Mouse (Mus musculus) ES-E14 (cell line): ENCODE measurements around the gene 2300002M23Rik.

Experiments used
- CHD2 ChIP-seq: IDR thresholded peaks from 2 replicates; pipeline ENCODE4 v1.6.1; 2014; ENCODE audit warnings: mild to moderate bottlenecking, low read depth, low read length, inconsistent platforms
- HCFC1 ChIP-seq: IDR thresholded peaks from 2 replicates; pipeline ENCODE4 v1.6.1; 2012; ENCODE audit warnings: low read length, inconsistent platforms, borderline replicate concordance; ENCODE audit not compliant: insufficient read depth
- MAFK ChIP-seq: IDR thresholded peaks from 2 replicates; pipeline ENCODE4 v1.6.1; 2014; ENCODE audit warnings: mild to moderate bottlenecking, low read depth, low read length, inconsistent platforms; ENCODE audit not compliant: insufficient read depth
- ZC3H11A ChIP-seq: IDR thresholded peaks from 2 replicates; pipeline ENCODE4 v1.6.1; 2012; ENCODE audit warnings: low read depth, mild to moderate bottlenecking, inconsistent platforms, low read length, borderline replicate concordance
- ZNF384 ChIP-seq: IDR thresholded peaks from 2 replicates; pipeline ENCODE4 v1.6.1; 2012; ENCODE audit warnings: low read depth, low read length, inconsistent platforms

DNA sequence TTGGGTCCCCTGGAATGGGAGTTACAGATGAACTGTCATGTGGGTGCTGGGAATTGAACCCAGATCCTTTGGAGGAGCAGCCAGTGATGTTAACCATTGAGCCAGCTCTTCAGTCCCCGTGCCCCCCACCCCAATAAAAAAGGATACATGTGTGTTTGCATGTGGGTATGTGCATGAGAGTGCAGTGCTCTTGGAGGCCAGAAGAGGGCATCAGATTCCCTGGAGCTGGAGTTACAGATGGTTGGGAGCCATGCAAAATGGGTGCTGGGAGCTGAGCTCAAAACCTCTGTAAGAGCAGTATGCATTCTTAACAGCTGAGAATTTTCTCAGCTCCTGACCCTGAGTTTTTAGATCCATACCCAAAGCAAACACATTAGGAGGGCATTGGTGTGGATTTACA is 20.0 kb downstream of the 2300002M23Rik start:
- TF ChIP-seq HCFC1 (no peak), CHD2 (no peak), ZC3H11A (no peak), MAFK (no peak), ZNF384 (no peak)
